Mouse (Mus musculus): ENCODE measurements around the gene Muc1.

Muc1 gene

GRCm38 (mm10) chr3:89233562-89234110, 4.8 kb downstream of the Muc1 start:
- DNase-seq (ENCODE audit: low read depth, low spot score) = peak; percentile 42

DNA sequence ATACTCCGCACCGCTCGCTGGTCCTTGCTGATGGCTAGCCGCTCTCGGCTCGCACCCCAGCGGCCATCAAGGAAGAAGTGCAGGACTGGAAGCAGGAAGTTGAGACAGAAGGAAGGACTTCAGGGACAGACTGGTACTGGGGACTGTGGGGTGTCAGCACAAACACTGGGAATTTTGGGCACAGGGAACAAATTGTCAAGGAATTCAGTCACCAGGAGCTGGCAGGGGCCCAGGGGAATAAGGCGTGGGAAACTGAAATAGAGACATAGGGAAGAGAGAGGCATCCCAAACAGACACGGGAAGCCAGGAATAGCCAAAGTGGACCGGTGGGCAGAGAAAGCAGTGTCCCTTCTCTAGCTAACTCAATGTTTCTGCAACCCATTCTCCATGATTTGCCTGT, 7.7 kb downstream of the Muc1 start:
- DNase-seq (ENCODE audit: low read depth, low spot score) = no peak

DNA sequence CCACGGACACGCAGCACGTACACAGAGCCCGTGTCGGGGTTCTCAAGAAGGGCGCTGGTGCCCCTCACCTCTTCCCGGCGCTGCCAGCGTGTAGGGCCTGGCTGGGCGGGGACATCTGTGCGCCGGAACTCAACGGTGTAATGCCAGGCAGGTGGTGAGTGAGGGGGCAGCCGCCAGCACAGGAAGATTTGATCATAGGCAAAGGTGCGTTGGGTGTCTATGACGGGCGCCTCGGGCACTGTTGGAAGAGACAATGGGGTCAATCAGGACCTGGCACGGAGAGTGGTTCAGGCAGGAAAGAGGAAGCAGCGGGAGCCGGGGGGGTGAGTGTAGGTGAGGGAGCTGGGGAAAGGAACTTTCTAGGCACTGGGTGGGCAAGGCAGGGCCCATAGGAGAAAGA, 8.8 kb downstream of the Muc1 start:
- DNase-seq (ENCODE audit: low read depth, low spot score) = no peak

- DNase-seq (ENCODE audit: low read depth, low spot score) = no peak
Observed at GRCm38 (mm10) chr3:89238494-89238893, 9.6 kb downstream of the Muc1 start.

- DNase-seq (ENCODE audit: low read depth, low spot score) = peak; percentile 78
Observed at GRCm38 (mm10) chr3:89242331-89242895, 13.6 kb downstream of the Muc1 start.

DNA sequence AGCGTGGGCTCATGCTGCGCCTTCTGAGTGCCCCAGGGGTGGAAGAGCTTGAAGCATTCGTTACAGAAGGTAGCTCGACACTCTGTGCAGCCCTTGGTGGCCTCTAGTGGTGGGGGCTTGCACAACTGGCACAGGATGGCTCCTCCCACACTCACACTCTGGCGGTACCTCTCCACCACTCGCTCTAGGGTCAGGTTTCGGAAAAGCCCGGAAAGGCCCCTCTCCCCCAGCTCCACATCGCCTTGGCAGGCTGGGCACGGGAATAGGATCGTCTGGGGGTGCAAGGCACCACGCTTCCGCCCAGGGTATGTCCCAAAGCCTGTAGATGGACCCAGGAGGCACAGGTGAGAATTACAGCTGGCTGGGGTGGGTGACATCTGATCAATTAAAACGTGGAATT, 14.8 kb downstream of the Muc1 start:
- DNase-seq (ENCODE audit: low read depth, low spot score) = peak; percentile 87

DNA sequence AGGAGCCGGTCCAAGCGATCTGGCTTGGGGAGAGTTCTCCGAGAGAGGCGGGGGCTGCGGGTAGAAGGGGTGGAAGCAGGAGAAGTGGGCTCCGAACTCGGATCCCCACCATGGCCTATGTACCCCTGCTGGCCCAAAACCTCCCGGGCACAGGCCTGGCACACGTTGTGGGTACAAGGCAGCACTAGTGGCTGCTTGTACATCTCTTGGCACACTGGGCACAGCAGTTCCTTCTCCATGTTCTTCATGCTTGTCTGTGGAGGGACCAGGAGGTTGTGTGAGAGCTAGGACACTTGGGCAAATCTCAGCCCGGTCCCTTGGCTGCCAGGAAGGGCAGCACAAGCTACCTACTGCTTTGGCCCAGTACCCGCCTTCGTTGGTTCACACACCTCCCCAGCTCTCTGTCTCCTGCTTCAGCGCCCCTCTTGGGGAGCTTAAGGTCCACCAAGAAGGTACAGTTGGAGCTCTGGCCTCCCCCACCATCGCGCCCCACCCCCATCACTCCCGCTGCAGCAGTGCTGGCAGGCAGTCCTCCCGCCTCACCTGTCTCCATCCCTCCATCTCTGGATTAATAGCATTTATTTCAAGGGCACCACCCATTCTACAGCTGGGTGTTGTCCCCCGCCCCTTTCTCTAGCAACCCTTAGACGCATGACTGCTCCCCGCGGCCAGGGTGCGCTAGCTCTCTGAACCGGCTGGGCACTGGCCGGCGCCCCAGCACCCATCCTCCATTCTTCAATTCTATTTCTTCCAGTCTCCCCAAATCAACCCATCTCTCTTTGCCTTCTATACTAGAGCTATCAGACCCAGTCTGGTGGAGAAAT, 15.5 kb downstream of the Muc1 start:
- no peak for DNase-seq (ENCODE audit: low read depth, low spot score)

DNA sequence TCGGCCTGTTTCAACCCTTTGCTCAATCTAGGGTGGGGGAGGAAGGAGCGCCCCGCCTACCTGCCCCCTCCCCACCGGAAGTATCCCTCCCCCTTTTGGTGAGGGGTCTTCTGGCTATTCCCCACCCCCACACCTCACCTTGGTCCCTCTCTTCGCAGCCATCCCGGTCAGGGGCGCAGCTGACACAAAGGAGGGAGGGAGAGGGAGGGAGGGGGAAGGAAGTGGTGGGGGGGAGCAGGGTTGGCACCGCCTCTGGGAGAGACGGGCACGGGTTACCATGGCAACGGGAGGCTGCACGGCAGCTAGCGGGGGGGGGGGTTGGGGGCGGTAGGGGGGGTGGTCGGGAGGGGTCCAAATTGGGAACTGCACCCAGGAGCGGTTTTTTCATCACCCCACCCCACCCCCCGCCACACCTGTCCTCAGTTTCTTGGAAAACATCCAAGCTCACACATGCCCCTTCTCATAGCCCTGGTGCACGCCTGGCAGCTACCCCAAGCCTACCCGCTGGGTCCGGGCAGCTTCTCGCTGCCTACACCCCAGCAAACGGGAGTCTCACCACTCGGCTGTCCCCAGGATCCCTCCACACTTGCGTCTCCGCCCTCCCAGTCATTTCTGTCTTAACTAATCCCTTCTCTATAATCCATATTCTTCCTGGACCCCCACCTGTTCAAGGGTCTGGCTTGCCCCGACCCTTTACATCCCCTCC, 16.3 kb downstream of the Muc1 start:
- peak; percentile 45 for DNase-seq (ENCODE audit: low read depth, low spot score)

GRCm38 (mm10) chr3:89245688-89246171, 16.9 kb downstream of the Muc1 start, which contains the start of gene Krtcap2:
TSS of gene Krtcap2 (plus strand) at chr3:89245966.
- DNase-seq (ENCODE audit: low read depth, low spot score) = peak; percentile 77

- peak; percentile 94 for DNase-seq (ENCODE audit: low read depth, low spot score)
Observed at GRCm38 (mm10) chr3:89246261-89247100, 17.6 kb downstream of the Muc1 start, which contains the start of gene Trim46. TSS of gene Trim46 (minus strand) at chr3:89246309.

- no peak for DNase-seq (ENCODE audit: low read depth, low spot score)
Observed at GRCm38 (mm10) chr3:89247466-89247865, 18.6 kb downstream of the Muc1 start.

GRCm38 (mm10) chr3:89250435-89251040, 21.7 kb downstream of the Muc1 start:
- peak; percentile 79 for DNase-seq (ENCODE audit: low read depth, low spot score)

- DNase-seq (ENCODE audit: low read depth, low spot score) = peak; percentile 78
Observed at GRCm38 (mm10) chr3:89251365-89251895, 22.6 kb downstream of the Muc1 start.

- DNase-seq (ENCODE audit: low read depth, low spot score) = no peak
Observed at GRCm38 (mm10) chr3:89254994-89255393, 26.1 kb downstream of the Muc1 start.

- no peak for DNase-seq (ENCODE audit: low read depth, low spot score)
Observed at GRCm38 (mm10) chr3:89256177-89256576, 27.3 kb downstream of the Muc1 start.

GRCm38 (mm10) chr3:89259076-89259475, 30.2 kb downstream of the Muc1 start, which contains the start of gene Dpm3:
TSS of gene Dpm3 (plus strand) at chr3:89259358.
- DNase-seq (ENCODE audit: low read depth, low spot score) = peak; percentile 41

DNA sequence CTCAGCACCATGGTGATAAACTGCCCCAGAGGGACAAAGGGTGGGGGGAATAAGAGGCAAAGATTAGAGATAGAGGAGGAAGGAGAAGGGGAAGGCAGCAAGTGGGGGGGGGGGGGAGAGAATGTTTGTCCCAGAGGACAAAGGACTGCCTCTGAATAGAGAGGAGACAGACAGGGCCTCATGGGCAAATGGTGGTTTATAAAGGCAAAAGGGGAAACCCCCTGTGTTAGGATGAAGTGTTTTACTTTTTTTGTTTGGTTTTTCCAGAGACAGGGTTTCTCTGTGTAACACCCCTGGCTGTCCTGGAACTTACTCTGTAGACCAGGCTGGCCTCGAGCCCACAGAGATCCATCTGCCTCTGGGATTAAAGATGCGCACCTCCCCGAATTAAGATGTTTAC, 31.4 kb downstream of the Muc1 start:
- DNase-seq (ENCODE audit: low read depth, low spot score) = no peak

DNA sequence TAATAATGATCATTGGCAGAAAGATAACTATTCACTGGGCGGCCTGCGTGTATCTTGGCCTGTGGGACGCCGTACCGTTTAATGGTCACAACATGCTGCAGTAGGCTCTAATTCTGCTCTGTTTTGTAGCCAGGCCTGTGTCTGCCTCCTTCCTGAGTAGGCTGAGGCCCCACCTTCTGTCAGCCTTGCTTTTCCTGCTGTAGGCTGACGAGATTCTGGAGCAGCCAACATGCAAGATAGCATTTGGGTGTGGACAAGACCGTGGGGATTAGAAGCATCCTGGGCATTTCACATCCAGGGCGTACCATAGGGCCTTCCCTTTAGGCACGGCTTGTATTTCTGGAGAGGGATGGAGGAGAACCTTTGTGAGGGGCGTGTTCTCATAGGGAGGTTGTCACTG, 33.6 kb downstream of the Muc1 start:
- no peak for DNase-seq (ENCODE audit: low read depth, low spot score)

DNA sequence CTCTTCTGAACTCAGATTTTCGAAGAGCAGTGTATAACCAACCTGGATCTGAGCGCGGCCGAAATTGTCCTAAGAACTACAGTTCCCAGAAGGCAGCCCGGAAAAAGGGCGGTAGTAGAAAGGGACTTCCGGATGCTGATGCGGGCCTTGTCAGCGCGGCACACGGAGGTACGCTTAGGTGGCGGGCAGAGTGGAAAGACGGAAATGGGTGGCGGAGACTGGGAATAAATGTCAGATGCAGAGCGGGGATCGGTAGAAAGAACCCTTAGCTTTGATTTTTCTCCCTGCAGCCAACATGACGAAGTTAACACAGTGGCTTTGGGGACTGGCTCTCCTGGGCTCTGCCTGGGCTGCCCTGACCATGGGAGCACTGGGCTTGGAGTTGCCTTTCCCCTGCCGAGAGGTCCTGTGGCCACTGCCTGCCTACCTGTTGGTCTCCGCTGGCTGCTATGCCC, 37.6 kb downstream of the Muc1 start:
- peak; percentile 85 for DNase-seq (ENCODE audit: low read depth, low spot score)

- no peak for DNase-seq (ENCODE audit: low read depth, low spot score)
Observed at GRCm38 (mm10) chr3:89268916-89269315, 40.1 kb downstream of the Muc1 start.

Measured in ES-CJ7 (cell line).